Mouse (Mus musculus) lung, adult 2 months (tissue): ENCODE measurements at regions not wholly inside any gene's neighbourhood (a gene's known extent, or its start where the extent isn't known, plus 50 kb on each side); places are given as distances from the start of the nearest gene placed in this dataset.

Source experiments
- DNase-seq: peaks from one replicate; pipeline ENCODE4 v3.0.0; 2022
- H3K4me1 ChIP-seq: fragments of 200-500 bp; 2 replicates; pipeline ENCODE4 v1.6.1; 2011; ENCODE audit warnings: low read length; ENCODE audit not compliant: control insufficient read depth, insufficient read depth
- H3K4me3 ChIP-seq: fragments of 200-500 bp; replicated peaks from 2 replicates; pipeline ENCODE3; 2011; ENCODE audit warnings: low read depth, mild to moderate bottlenecking, control low read depth, low read length; ENCODE audit errors: extremely low read depth
- CTCF ChIP-seq: fragments of 200-500 bp; IDR thresholded peaks from 2 replicates; pipeline ENCODE4 v1.5.1; 2011; ENCODE audit warnings: mild to moderate bottlenecking, low read length, control low read depth; ENCODE audit not compliant: insufficient read depth
- POLR2A ChIP-seq: fragments of 200-500 bp; IDR thresholded peaks from 2 replicates; pipeline ENCODE4 v1.6.1; 2011; ENCODE audit warnings: low read depth, mild to moderate bottlenecking, control low read depth, low read length, borderline replicate concordance; ENCODE audit errors: extremely low read depth
- WGBS: fragments of 180-500 bp; shearing (Covaris S2); methylation state at CpG from one replicate; pipeline ENCODE4 v1.1.7; 2018; 5-methylcytosine and 5-hydroxymethylcytosine counted together

DNA sequence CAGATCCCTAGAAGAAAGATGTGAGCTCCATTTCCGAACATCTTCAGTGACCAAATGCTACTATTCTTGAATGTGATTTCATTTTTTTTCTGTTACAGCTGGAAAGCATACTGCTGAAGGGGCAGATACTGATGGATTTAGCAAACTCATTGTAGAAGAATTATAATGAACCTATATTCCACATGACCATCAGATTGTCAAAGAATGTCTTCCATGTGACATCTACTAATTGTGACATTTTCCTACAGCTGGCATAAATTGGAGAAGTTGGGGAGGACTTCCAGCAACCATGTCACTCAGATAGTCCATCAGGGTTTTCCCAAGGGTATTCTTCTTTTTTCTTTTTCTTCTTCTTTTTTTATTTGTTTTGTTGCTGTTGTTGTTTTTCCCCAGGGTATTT, 263.2 kb downstream of the Tmsb4x start:
- Histone ChIP-seq H3K4me3 (no peak overlapping the region), H3K4me1 (no peaks in the 10 kb centered on the region)
- WGBS: 70% methylated on average over 1 of the region's 1 CpGs
- TF ChIP-seq CTCF (no peak), POLR2A (no peak)
- DNase-seq: no peak

DNA sequence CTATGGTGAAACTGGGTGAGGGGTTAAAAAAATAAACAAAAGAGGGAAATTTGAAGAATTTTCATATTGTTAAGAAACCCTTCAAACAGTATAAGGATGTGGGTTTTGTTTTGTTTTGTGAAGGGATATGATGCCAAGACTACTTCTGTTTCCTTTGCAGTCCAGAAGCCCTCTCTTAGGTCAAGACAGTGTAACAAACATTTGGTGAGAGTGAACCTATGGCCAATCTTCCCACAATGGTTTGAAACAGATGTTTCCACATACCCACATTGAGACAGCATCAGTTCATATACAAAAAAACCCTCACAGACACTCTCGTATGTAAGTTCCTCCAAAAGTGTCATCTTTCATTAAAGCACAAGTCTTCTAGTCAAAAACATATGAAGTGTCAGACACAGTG, 263.6 kb downstream of the Tmsb4x start:
- TF ChIP-seq POLR2A (no peak), CTCF (no peak)
- no peak overlapping the region for H3K4me3 ChIP-seq
- no peak for DNase-seq
- WGBS: 68% methylated on average over 1 of the region's 1 CpGs
- H3K4me1 ChIP-seq: no peaks in the 10 kb centered on the region

DNA sequence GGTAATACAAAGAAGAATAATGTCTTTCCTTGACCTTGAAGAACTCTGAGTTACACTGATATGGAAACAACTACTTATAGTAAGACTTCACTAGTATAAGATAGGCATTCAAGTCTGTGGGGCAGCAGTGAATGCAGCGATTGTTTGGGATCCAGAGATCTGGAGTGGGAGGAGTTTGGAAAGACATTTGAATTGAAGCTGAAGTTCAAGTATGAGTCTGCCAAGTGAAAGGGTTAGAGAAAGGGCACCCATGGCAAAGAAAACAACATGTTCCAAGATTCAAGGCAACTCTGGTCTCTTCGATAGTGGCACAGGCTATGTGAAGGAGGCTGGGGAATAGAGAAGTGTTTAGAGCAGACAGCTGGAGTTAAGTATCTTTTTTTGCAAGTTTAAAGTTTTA, 275.3 kb downstream of the Tmsb4x start:
- Histone ChIP-seq H3K4me3 (no peak overlapping the region), H3K4me1 (no peaks in the 10 kb centered on the region; the same call in 1 of the 2 replicates)
- TF ChIP-seq CTCF: no peak
- no peak for TF ChIP-seq POLR2A
- DNase-seq: no peak
- 67% methylated on average over 2 of the region's 2 CpGs for WGBS

DNA sequence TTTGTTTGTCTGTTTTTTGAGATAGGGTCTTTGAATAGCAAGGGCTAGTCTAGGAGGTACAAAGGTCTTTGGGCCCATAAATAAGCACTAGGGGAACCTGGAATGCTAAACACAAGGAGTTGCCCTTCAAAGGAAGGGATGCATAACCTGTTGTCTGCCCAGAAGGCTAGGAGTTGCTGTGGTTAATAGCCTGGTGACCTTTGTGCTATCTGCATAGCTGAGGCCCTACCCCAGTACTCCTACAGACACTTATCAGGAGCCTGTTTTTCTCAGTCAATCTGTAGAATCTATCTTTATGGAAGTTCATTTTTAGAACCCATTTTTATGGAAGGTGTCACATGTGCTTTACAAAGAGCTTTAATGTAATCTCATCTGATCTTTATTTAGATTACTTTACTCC, 276.6 kb downstream of the Tmsb4x start:
- DNase-seq: no peak
- H3K4me3 ChIP-seq: no peak overlapping the region
- TF ChIP-seq CTCF: no peak
- no peak for TF ChIP-seq POLR2A
- no peaks in the 10 kb centered on the region; the same call in 1 of the 2 replicates for H3K4me1 ChIP-seq

GRCm38 (mm10) chrX:166931048-166931447, 278.1 kb downstream of the Tmsb4x start:
- Histone ChIP-seq H3K4me1 (no peaks in the 10 kb centered on the region; the same call in 1 of the 2 replicates), H3K4me3 (no peak overlapping the region)
- no peak for DNase-seq
- no peak for TF ChIP-seq CTCF
- TF ChIP-seq POLR2A: no peak
- WGBS: 52% methylated on average over 4 of the region's 4 CpGs

DNA sequence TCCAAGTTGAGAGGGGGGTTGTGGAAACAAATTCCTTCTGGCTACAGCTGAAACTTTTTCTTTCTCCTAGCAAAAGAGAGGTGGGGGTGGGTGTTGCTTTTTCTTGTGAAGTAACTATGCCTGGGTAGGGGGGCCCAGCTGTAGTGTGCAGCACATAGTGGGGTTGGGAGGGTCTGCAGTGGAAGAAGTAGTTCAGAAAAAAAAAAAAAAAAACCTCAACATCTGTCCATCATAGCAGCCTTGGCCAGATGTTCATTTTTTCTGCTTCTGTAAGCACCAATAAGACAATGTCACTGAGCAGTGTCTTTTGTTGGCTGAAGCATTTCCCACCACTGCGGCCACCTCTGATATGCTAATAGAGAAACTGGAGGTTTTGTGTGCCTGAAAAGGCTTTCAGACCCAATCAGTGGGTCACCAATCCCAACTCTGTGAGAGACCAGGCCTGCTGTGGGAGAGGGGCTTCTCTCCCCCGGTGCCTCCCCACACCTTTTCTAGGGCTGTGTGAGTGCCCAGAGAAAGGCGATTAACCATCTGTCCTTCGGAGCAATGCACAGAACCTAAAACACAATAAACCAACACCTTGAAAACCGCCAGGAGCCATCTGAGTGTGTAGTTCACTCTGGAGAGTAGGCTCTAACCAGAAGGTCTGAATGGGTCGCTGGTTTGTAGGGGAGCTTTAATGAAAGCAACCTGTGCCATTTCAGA, 279.2 kb downstream of the Tmsb4x start:
- no peak for DNase-seq
- WGBS: 78% methylated on average over 6 of the region's 6 CpGs
- TF ChIP-seq CTCF: no peak
- no peak for TF ChIP-seq POLR2A
- H3K4me3 ChIP-seq: no peak overlapping the region
- no peaks in the 10 kb centered on the region; the same call in 1 of the 2 replicates for H3K4me1 ChIP-seq

GRCm38 (mm10) chrX:166915356-166915953, 293.7 kb downstream of the Tmsb4x start:
- Histone ChIP-seq H3K4me1 (no peaks in the 10 kb centered on the region), H3K4me3 (no peak overlapping the region)
- no peak for TF ChIP-seq CTCF
- TF ChIP-seq POLR2A: no peak
- no peak for DNase-seq
- WGBS: 58% methylated on average over 2 of the region's 2 CpGs

DNA sequence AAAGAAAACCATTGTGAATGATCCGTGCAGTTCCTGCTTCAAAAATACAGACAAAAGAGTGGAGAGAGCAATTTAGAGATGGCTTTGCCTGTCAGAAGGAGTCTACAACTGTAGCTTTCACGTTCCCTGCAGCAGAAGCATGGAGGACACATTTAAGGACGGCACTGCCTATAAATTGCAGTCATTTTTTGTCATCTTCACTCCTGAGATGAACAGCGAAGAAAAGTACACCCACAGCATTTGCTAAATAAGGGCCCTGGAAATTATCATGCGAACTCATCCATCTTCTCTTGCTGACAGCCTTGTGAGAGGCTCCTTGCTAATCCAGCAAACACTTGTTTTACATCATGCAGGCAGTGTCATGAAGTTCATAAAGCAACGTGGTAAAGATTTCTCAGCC, 302.5 kb downstream of the Tmsb4x start:
- H3K4me1 ChIP-seq: no peaks in the 10 kb centered on the region
- DNase-seq: no peak
- TF ChIP-seq POLR2A: no peak
- TF ChIP-seq CTCF: no peak
- H3K4me3 ChIP-seq: no peak overlapping the region
- WGBS: 74% methylated on average over 6 of the region's 6 CpGs

- TF ChIP-seq CTCF: no peak
- 76% methylated on average over 6 of the region's 6 CpGs for WGBS
- DNase-seq: no peak
- Histone ChIP-seq H3K4me1 (no peaks in the 10 kb centered on the region), H3K4me3 (no peak overlapping the region)
These were observed 308.4 kb downstream of the Tmsb4x start for GRCm38 (mm10) chrX:166900761-166901160.

DNA sequence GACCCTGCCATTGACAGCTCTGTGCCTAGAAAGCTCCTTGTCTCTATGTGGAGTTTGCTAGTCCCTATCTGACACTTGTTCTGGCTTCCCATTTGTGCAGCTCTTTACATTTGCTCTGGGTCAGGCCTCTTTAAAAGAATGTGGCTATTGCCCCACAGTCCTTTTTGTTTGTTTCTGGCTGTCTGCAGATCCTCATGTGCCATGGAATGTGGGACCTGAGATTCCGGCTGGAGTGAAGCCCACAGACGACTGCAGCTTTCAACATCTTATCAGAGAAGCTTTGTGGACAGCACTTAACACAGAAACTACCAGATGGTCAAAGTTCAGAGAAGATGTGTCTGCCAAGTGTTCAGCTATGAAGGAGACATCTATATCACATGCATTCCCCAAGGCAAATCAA, 309.7 kb upstream of the Egfl6 start:
- 76% methylated on average over 2 of the region's 2 CpGs for WGBS

More for the DNA sequence above, 309.7 kb upstream of the Egfl6 start:
- H3K4me3 ChIP-seq: no peak overlapping the region
- no peaks in the 10 kb centered on the region for H3K4me1 ChIP-seq
- TF ChIP-seq CTCF (no peak), POLR2A (no peak)
- DNase-seq: peak; percentile 5
